Mouse (Mus musculus) liver, adult 2 months (tissue): Measurements from ENCODE around the gene Nkpd1.

Experiments
- CTCF ChIP-seq: fragments of 200-500 bp; IDR thresholded peaks from 2 replicates; pipeline ENCODE4 v1.5.1; 2011; ENCODE audit warnings: low read depth, low read length, control low read depth
- POLR2A ChIP-seq: fragments of 200-500 bp; IDR thresholded peaks from 2 replicates; pipeline ENCODE4 v1.6.1; 2011; ENCODE audit warnings: low read length, control low read depth; ENCODE audit not compliant: insufficient read depth; ENCODE audit errors: extremely low read depth

- TF ChIP-seq CTCF = no peak
- TF ChIP-seq POLR2A = no peak
Measured at GRCm38 (mm10) chr7:19551634-19552033, 34.0 kb downstream of the Nkpd1 start.
